Mouse (Mus musculus): Measurements from ENCODE around the gene Plin2. TPM values are rescaled to one million over a fixed set of nuclear protein-coding genes. Genes with fewer than 3 reads are reported as not detected.
"Not testable (repeated sequence)": the region's sequence is repeated elsewhere in the genome, so short reads cannot be mapped to it uniquely, and the experiment has no call there.

Gene Plin2
- polyA plus RNA-seq, 1 experiment from 2014 or later = 40.8 TPM

GRCm38 (mm10) chr4:86651686-86652384 lies 18.0 kb downstream of the Plin2 start:
- no peak overlapping the region for H3K4me3 ChIP-seq
- no peak for ATAC-seq (replicated peaks)
- no peaks in the 10 kb centered on the region for H3K4me1 ChIP-seq

GRCm38 (mm10) chr4:86648394-86648793 lies 21.5 kb downstream of the Plin2 start:
- H3K9ac ChIP-seq; H3K36me3 ChIP-seq (replicated peaks); H3K27me3 ChIP-seq (replicated peaks); H3K4me3 ChIP-seq; H3K27ac ChIP-seq; ATAC-seq (replicated peaks); H3K4me1 ChIP-seq; H3K4me2 ChIP-seq; H3K9me3 ChIP-seq: not testable (repeated sequence)
- 92% methylated on average over 10 of the region's 13 CpGs for WGBS

More at GRCm38 (mm10) chr4:86651686-86652384, 18.0 kb downstream of the Plin2 start:
- Histone ChIP-seq H3K4me2 (no peak overlapping the region), H3K27ac (no peak overlapping the region), H3K27me3 (replicated peaks) (no peaks in the 10 kb centered on the region), H3K9ac (no peak overlapping the region), H3K9me3 (no peaks in the 10 kb centered on the region), H3K36me3 (replicated peaks) (no peaks in the 10 kb centered on the region)
- 70% methylated on average over 10 of the region's 10 CpGs for WGBS

GRCm38 (mm10) chr4:86637561-86637960 lies 32.3 kb downstream of the Plin2 start:
- 88% methylated on average over 9 of the region's 9 CpGs for WGBS
- ATAC-seq (replicated peaks); H3K36me3 ChIP-seq (replicated peaks); H3K27me3 ChIP-seq (replicated peaks); H3K9ac ChIP-seq; H3K4me1 ChIP-seq; H3K9me3 ChIP-seq; H3K27ac ChIP-seq; H3K4me2 ChIP-seq; H3K4me3 ChIP-seq: not testable (repeated sequence)

- H3K4me3 ChIP-seq; H3K9me3 ChIP-seq; H3K27ac ChIP-seq; ATAC-seq (replicated peaks); H3K4me2 ChIP-seq; H3K36me3 ChIP-seq (replicated peaks); H3K9ac ChIP-seq; H3K27me3 ChIP-seq (replicated peaks); H3K4me1 ChIP-seq: not testable (repeated sequence)
Measured at GRCm38 (mm10) chr4:86634873-86635272, 35.0 kb downstream of the Plin2 start.

- ATAC-seq (replicated peaks); H3K27me3 ChIP-seq (replicated peaks); H3K9ac ChIP-seq; H3K36me3 ChIP-seq (replicated peaks); H3K9me3 ChIP-seq; H3K27ac ChIP-seq; H3K4me1 ChIP-seq; H3K4me2 ChIP-seq; H3K4me3 ChIP-seq: not testable (repeated sequence)
Measured at GRCm38 (mm10) chr4:86634312-86634711, 35.5 kb downstream of the Plin2 start.

GRCm38 (mm10) chr4:86632556-86632955 lies 37.3 kb downstream of the Plin2 start:
- H3K27ac ChIP-seq; H3K4me1 ChIP-seq; ATAC-seq (replicated peaks); H3K27me3 ChIP-seq (replicated peaks); H3K36me3 ChIP-seq (replicated peaks); H3K9ac ChIP-seq; H3K9me3 ChIP-seq; H3K4me2 ChIP-seq; H3K4me3 ChIP-seq: not testable (repeated sequence)
- WGBS = 67% methylated on average over 5 of the region's 5 CpGs

GRCm38 (mm10) chr4:86631831-86632230 lies 38.0 kb downstream of the Plin2 start:
- no peaks in the 10 kb centered on the region for H3K27me3 ChIP-seq (replicated peaks)
- WGBS = 74% methylated on average over 4 of the region's 4 CpGs
- H3K9ac ChIP-seq = no peak overlapping the region

GRCm38 (mm10) chr4:86626496-86626895 lies 43.4 kb downstream of the Plin2 start:
- H3K27me3 ChIP-seq (replicated peaks); H3K9ac ChIP-seq; H3K4me1 ChIP-seq; H3K36me3 ChIP-seq (replicated peaks); H3K4me2 ChIP-seq; H3K4me3 ChIP-seq; H3K9me3 ChIP-seq; H3K27ac ChIP-seq; ATAC-seq (replicated peaks): not testable (repeated sequence)
- 93% methylated on average over 7 of the region's 7 CpGs for WGBS

More at GRCm38 (mm10) chr4:86631831-86632230, 38.0 kb downstream of the Plin2 start:
- ATAC-seq (replicated peaks) = no peak
- Histone ChIP-seq H3K36me3 (replicated peaks) (no peaks in the 10 kb centered on the region), H3K4me2 (no peak overlapping the region), H3K9me3 (no peaks in the 10 kb centered on the region), H3K4me1 (no peaks in the 10 kb centered on the region), H3K4me3 (no peak overlapping the region), H3K27ac (no peak overlapping the region)

- Histone ChIP-seq H3K4me3 (no peak overlapping the region), H3K27me3 (replicated peaks) (no peaks in the 10 kb centered on the region), H3K4me1 (no peaks in the 10 kb centered on the region), H3K4me2 (no peak overlapping the region), H3K9ac (no peak overlapping the region), H3K27ac (no peak overlapping the region), H3K36me3 (replicated peaks) (no peaks in the 10 kb centered on the region), H3K9me3 (no peaks in the 10 kb centered on the region)
- 85% methylated on average over 5 of the region's 5 CpGs for WGBS
- no peak for ATAC-seq (replicated peaks)
Measured at GRCm38 (mm10) chr4:86625463-86625862, 44.4 kb downstream of the Plin2 start.

- H3K9ac ChIP-seq, H3K9me3 ChIP-seq: not testable (repeated sequence)
- WGBS = 94% methylated on average over 1 of the region's 1 CpGs
Measured at GRCm38 (mm10) chr4:86622532-86622931, 47.3 kb downstream of the Plin2 start.

GRCm38 (mm10) chr4:86622116-86622515 lies 47.7 kb downstream of the Plin2 start:
- Histone ChIP-seq H3K4me2 (no peak overlapping the region), H3K9ac (no peak overlapping the region), H3K27ac (no peak overlapping the region), H3K27me3 (replicated peaks) (no peaks in the 10 kb centered on the region), H3K9me3 (no peaks in the 10 kb centered on the region), H3K36me3 (replicated peaks) (no peaks in the 10 kb centered on the region), H3K4me3 (no peak overlapping the region), H3K4me1 (no peaks in the 10 kb centered on the region)
- no peak for ATAC-seq (replicated peaks)
- 86% methylated on average over 3 of the region's 3 CpGs for WGBS

More at GRCm38 (mm10) chr4:86622532-86622931, 47.3 kb downstream of the Plin2 start:
- H3K27ac ChIP-seq; H3K4me1 ChIP-seq; ATAC-seq (replicated peaks); H3K4me3 ChIP-seq; H3K27me3 ChIP-seq (replicated peaks); H3K36me3 ChIP-seq (replicated peaks); H3K4me2 ChIP-seq: not testable (repeated sequence)

GRCm38 (mm10) chr4:86620506-86620905 lies 49.4 kb downstream of the Plin2 start:
- 77% methylated on average over 2 of the region's 2 CpGs for WGBS
- no peak for ATAC-seq (replicated peaks)
- Histone ChIP-seq H3K4me1 (no peaks in the 10 kb centered on the region), H3K4me3 (no peak overlapping the region), H3K4me2 (no peak overlapping the region), H3K27me3 (replicated peaks) (no peaks in the 10 kb centered on the region), H3K36me3 (replicated peaks) (no peaks in the 10 kb centered on the region), H3K9me3 (no peaks in the 10 kb centered on the region), H3K9ac (no peak overlapping the region), H3K27ac (no peak overlapping the region)

GRCm38 (mm10) chr4:86612289-86612620 lies 57.6 kb downstream of the Plin2 start:
- ATAC-seq (replicated peaks) = no peak
- 34% methylated on average over 8 of the region's 8 CpGs for WGBS
- H3K4me2 ChIP-seq = peak overlapping the region; percentile 93
- no peaks in the 10 kb centered on the region for H3K36me3 ChIP-seq (replicated peaks)
- H3K9me3 ChIP-seq = no peaks in the 10 kb centered on the region
- H3K9ac ChIP-seq = peak overlapping the region; percentile 23; the same call in 1 of the 2 replicates
- H3K4me3 ChIP-seq = peak overlapping the region; percentile 75
- H3K27me3 ChIP-seq (replicated peaks) = no peaks in the 10 kb centered on the region
- H3K27ac ChIP-seq = peak overlapping the region; percentile 60
- peaks cover 19% of the 10 kb centered on the region for H3K4me1 ChIP-seq

Measured in midbrain, embryonic 15.5 days (tissue).